Mouse (Mus musculus) midbrain, embryonic 11.5 days (tissue): ENCODE results near the gene Tpgs1. TPM values are rescaled to one million over a fixed set of nuclear protein-coding genes. Genes with fewer than 3 reads are reported as not detected.

ENCODE experiments used
- ATAC-seq: fragments of 200-750 bp; cut with Nextera tagmentation; 2 replicates; pipeline ENCODE4 v1.8.0; 2017; ENCODE audit warnings: moderate TSS enrichment, moderate library complexity; ENCODE audit not compliant: low FRiP score
- DNase-seq: peaks from one replicate; pipeline ENCODE4 v3.0.0; 2015; ENCODE audit warnings: low spot score; ENCODE audit errors: missing footprints
- H3K27ac ChIP-seq: fragments of 300-500 bp; sonication (generic); 2 replicates; pipeline ENCODE4 v1.5.1; 2014; ENCODE audit warnings: low read depth, low read length
- H3K27me3 ChIP-seq: fragments of 300-500 bp; sonication (generic); 2 replicates; pipeline ENCODE4 v1.6.1; 2014; ENCODE audit warnings: mild to moderate bottlenecking, low read length, moderate library complexity, mixed read lengths; ENCODE audit not compliant: control insufficient read depth, insufficient read depth
- H3K36me3 ChIP-seq: fragments of 300-500 bp; sonication (generic); 2 replicates; pipeline ENCODE4 v1.6.1; 2014; ENCODE audit warnings: mild to moderate bottlenecking, low read length, moderate library complexity, mixed read lengths; ENCODE audit not compliant: control insufficient read depth, insufficient read depth
- H3K4me1 ChIP-seq: fragments of 300-500 bp; sonication (generic); 2 replicates; pipeline ENCODE4 v1.6.1; 2014; ENCODE audit warnings: low read length; ENCODE audit not compliant: control insufficient read depth, insufficient read depth
- H3K4me2 ChIP-seq: fragments of 300-500 bp; sonication (generic); 2 replicates; pipeline ENCODE4 v1.6.1; 2014; ENCODE audit warnings: mild to moderate bottlenecking, moderate library complexity
- H3K4me3 ChIP-seq: fragments of 300-500 bp; sonication (generic); 2 replicates; pipeline ENCODE4 v1.5.1; 2014; ENCODE audit warnings: low read depth, low read length
- H3K9ac ChIP-seq: fragments of 300-500 bp; sonication (generic); 2 replicates; pipeline ENCODE4 v1.6.1; 2014; ENCODE audit warnings: low read length
- H3K9me3 ChIP-seq: fragments of 300-500 bp; sonication (generic); 2 replicates; pipeline ENCODE4 v1.6.1; 2016; ENCODE audit warnings: low read length; ENCODE audit not compliant: control insufficient read depth
- WGBS: fragments of 180-500 bp; shearing (Covaris S2); extraction: QIAGEN DNeasy Blood & Tissue Kit; methylation state at CpG from one replicate; pipeline ENCODE4 v1.1.7; 2014; 5-methylcytosine and 5-hydroxymethylcytosine counted together
- polyA plus RNA-seq: library from polyadenylated mRNA; unstranded; fragments of >200 nt; fragmentation: Nextera tagmentation; extraction: Ambion mirVana; gene quantifications from 2 replicates; pipeline ENCODE4 v1.2.1, GENCODE M21; 2014

Tpgs1 gene
- polyA plus RNA-seq, 1 experiment from 2014 or later, result 69.6 TPM

DNA sequence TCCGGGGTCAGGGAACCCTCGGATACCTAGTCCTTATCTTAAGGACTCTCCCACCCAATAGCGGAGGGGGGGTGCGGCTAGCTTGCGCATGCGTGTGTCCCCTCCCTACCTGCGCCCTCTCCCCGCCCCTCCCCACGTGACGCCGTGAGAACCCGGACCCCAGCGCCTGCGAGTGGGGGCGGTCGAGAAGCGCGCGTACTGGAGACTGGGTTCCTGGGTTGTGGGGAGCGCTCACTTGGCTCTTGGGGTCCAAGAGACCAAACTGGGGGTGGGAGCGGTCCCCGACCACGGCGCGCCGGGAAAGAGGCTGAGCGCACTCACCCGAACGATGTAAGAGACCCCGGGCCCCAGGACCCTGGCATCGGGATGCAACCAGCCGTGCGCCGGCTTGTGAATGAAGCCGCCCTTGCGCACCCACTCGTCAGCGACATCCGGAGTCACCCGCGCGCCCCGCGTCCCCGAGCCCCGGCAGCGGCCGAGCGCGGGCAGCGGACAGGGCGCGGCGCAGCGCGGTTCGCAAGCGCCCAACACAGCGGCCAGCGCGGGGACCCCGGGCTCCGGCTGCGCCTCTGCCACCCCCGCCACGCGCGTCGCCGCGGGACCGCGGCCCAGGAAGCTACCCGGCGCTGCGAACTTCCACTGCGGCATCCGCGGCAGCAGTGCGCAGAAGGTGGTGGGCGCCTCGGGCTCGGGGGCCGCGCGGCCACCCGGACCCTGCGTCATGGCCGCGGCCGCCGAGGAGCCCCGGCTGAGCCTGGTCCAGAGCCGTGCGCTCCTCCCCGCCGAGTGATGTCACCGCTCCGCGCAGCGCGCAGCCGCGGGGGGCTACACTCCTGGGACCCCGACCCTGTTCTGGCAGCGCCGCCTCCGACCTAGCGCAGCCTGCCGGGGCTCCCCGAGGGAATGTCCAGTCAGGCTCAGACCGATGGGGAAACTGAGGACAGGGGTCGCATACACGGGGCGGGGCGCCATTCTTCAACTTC, 31.8 kb upstream of the Tpgs1 start, which contains the start of gene Shc2:
Shc2 (minus strand) TSS at position 791 of the 983 bp plus-strand sequence.
- peak within 1 kb of the TSS; percentile 89 for H3K9ac ChIP-seq
- peak; percentile 91 for ATAC-seq

DNA sequence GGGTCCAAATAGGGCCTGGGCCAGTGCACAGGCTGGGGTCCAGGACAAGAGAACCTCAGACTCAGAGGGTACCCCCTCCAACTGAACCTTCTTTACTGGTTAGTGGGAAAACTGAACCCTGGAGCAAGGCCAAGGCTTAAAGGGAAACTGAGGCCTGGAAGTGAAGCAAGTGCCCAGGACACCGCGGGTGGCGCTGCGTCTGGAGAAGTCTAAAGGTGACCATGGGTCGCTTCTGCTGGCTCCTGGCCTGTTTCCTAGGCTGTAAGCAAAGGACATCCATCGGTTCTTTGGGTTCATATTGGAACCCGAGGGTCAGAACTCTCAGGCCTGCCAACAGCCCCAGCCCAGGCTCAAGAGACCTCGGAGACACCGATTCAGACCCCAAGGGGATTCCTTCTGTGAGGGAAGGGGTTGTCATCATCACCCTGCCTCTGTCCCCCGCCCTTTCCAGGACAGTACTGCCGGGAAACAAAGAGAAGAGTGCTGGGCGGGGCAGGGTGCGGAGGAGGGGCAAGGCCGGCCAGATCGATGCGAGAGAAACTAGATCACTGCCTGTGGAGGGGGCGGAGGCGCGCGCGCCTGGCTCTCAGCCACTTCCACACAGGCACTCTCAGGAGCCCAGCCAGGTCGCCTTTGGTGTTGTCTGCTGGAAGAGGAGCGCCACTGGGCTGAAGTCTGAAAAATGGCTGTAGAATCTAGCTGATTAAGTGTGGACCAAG, 30.5 kb upstream of the Tpgs1 start:
- Histone ChIP-seq H3K4me3 (peak overlapping the region; percentile 8; the same call in 1 of the 2 replicates), H3K4me1 (peaks cover 8% of the 10 kb centered on the region; the same call in 1 of the 2 replicates)

More for the DNA sequence above, 31.8 kb upstream of the Tpgs1 start, which contains the start of gene Shc2:
- peak; percentile 96 for DNase-seq
- Histone ChIP-seq H3K4me1 (peaks cover 8% of the 10 kb centered on the region; the same call in 1 of the 2 replicates), H3K4me2 (peak within 1 kb of the TSS; percentile 86), H3K36me3 (no peaks in the 10 kb centered on the region), H3K27me3 (peaks cover 15% of the 10 kb centered on the region), H3K27ac (peak within 1 kb of the TSS; percentile 76), H3K9me3 (no peaks in the 10 kb centered on the region), H3K4me3 (peak within 1 kb of the TSS; percentile 74)
- WGBS, result under 1% methylated on average over 89 of the region's 116 CpGs

DNA sequence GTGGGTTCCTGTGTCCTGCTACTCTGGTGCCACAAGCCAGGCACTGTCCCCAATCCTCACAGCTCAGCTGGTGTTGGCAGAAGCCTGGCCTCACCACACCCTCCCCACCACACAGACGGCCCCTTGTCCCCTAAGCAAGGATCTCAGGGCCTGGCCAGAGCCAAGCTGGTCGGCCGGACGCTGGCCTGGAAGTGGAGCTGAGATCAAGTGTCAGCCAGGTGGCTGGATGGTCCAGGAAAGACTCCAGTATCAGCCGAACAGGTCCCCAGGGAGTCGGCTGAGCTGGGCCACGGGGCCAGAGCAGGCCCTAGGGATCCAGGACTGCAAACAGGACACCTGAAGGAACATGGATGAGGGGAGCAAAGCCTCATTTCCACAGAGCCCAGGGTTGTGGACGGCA, 23.5 kb upstream of the Tpgs1 start, which contains the start of gene Odf3l2:
Odf3l2 (minus strand) TSS at position 28 of the 400 bp plus-strand sequence.
- Histone ChIP-seq H3K36me3 (no peaks in the 10 kb centered on the region), H3K4me1 (no peaks in the 10 kb centered on the region), H3K4me2 (no peak within 1 kb of the TSS), H3K9me3 (no peaks in the 10 kb centered on the region), H3K27ac (no peak within 1 kb of the TSS), H3K9ac (no peak within 1 kb of the TSS), H3K4me3 (no peak within 1 kb of the TSS), H3K27me3 (no peaks in the 10 kb centered on the region)
- ATAC-seq (0 out of 2 replicates have a peak, but pooled peaks have one; percentile 28), DNase-seq (no peak)
- WGBS, result 71% methylated on average over 8 of the region's 8 CpGs

More for the DNA sequence above, 30.5 kb upstream of the Tpgs1 start:
- DNase-seq, result peak; percentile 93
- Histone ChIP-seq H3K4me2 (peak overlapping the region; percentile 86), H3K9me3 (no peaks in the 10 kb centered on the region), H3K27me3 (peaks cover 15% of the 10 kb centered on the region), H3K9ac (peak overlapping the region; percentile 89; the same call in 1 of the 2 replicates), H3K36me3 (no peaks in the 10 kb centered on the region), H3K27ac (peak overlapping the region; percentile 30)
- ATAC-seq, result peak; percentile 49
- WGBS, result 4% methylated on average over 23 of the region's 23 CpGs

DNA sequence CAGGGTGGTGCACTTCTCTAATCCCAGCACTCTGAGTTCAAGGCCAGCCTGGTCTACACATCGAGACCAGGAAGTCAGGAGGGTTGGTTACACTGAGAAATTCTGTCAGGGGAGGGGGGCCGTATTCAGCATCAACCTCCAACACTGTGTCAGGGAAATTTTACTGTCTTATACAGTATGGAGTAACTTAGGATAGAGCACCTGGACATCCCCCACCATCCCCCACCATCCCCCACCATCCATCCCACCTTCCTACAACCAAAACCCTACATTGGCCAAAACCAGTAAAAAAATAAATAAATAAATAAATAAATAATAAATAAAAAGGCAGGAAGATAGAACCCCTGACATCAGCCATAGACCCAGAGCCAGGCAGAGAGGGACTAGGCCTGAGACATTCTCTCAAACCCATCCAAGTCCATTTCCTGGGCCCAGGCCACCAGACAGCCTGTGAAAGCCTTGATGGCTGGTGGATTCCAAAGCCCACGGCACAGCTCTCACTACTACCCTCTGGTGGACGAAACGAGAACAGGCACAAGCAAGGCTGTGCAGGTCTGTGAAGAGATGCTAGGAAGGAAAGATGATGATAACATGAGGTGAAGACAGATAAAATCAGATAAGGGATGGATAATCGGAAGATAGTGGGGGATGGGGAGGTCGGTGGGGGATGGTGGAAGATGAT, 20.0 kb upstream of the Tpgs1 start:
- Histone ChIP-seq H3K27me3 (no peaks in the 10 kb centered on the region; the same call in 1 of the 2 replicates), H3K4me2 (no peak overlapping the region), H3K9ac (no peak overlapping the region), H3K4me1 (peaks cover 2% of the 10 kb centered on the region; the same call in 1 of the 2 replicates), H3K4me3 (no peak overlapping the region), H3K36me3 (no peaks in the 10 kb centered on the region), H3K9me3 (no peaks in the 10 kb centered on the region), H3K27ac (no peak overlapping the region)
- 31% methylated on average over 7 of the region's 7 CpGs for WGBS
- ATAC-seq (peak; percentile 73), DNase-seq (peak; percentile 97)

- DNase-seq, result no peak
Measured at GRCm38 (mm10) chr10:79652789-79653188, 16.4 kb upstream of the Tpgs1 start.

DNA sequence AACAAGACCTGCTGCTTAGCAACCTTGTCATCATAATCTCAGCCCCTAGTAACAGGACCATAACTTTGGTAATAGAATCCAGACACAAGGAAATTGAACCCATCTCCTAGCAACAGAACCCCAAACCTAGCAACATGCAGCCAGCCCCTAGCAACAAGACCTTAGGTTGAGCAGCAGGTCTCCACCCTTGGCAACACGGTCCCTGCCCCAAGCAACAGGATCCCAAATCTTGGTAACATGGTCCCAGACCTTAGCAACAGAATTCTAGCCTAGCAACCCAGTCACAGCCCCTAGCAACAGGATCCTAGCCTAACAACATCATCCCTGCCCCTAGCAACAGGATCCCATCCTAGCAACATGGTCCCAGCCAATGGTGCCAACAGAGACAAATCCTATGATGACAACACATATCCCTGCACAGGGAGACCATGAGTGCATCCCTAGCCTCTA, 14.2 kb upstream of the Tpgs1 start:
- no peak overlapping the region for H3K27ac ChIP-seq
- 9% methylated on average over 1 of the region's 1 CpGs for WGBS

More at GRCm38 (mm10) chr10:79652789-79653188, 16.4 kb upstream of the Tpgs1 start:
- H3K9ac ChIP-seq, result no peak overlapping the region
- peaks cover 8% of the 10 kb centered on the region for H3K4me1 ChIP-seq
- no peak for ATAC-seq
- H3K27ac ChIP-seq, result no peak overlapping the region
- H3K4me3 ChIP-seq, result no peak overlapping the region
- 83% methylated on average over 7 of the region's 7 CpGs for WGBS
- no peaks in the 10 kb centered on the region; the same call in 1 of the 2 replicates for H3K27me3 ChIP-seq
- H3K9me3 ChIP-seq, result no peaks in the 10 kb centered on the region
- H3K4me2 ChIP-seq, result no peak overlapping the region
- H3K36me3 ChIP-seq, result no peaks in the 10 kb centered on the region

DNA sequence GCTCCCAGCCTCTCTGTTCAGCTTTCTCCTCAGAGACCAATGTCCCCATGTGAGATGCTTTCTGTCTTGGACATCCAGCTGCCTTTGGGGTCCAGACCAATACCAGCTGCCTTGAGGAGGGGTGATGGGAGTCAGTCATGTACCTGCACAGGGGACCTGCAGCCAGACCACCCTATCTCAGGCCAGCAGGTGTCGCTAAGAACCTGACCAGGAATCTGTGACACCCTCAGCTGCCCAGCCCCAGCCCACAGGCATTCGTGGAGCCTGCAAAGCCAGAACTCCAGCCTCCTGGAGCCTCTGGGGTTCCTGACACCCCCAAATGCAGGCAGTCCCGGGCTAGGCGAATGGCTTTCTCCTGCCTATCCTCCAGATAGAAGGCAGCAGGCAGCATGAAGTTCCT, 10.3 kb upstream of the Tpgs1 start:
- no peak overlapping the region for H3K4me3 ChIP-seq
- H3K36me3 ChIP-seq, result no peaks in the 10 kb centered on the region
- no peak overlapping the region for H3K4me2 ChIP-seq
- no peak overlapping the region for H3K9ac ChIP-seq
- 20% methylated on average over 4 of the region's 4 CpGs for WGBS
- no peaks in the 10 kb centered on the region for H3K27me3 ChIP-seq
- no peak overlapping the region for H3K27ac ChIP-seq
- ATAC-seq (no peak), DNase-seq (no peak)
- H3K9me3 ChIP-seq, result no peaks in the 10 kb centered on the region
- H3K4me1 ChIP-seq, result peaks cover 8% of the 10 kb centered on the region

More for the DNA sequence above, 14.2 kb upstream of the Tpgs1 start:
- Histone ChIP-seq H3K4me2 (no peak overlapping the region), H3K27me3 (no peaks in the 10 kb centered on the region; the same call in 1 of the 2 replicates), H3K9ac (no peak overlapping the region), H3K4me3 (no peak overlapping the region), H3K9me3 (no peaks in the 10 kb centered on the region), H3K36me3 (no peaks in the 10 kb centered on the region), H3K4me1 (peaks cover 8% of the 10 kb centered on the region)
- DNase-seq (peak; percentile 94), ATAC-seq (peak; percentile 89)

GRCm38 (mm10) chr10:79660298-79660697, 8.9 kb upstream of the Tpgs1 start:
- no peaks in the 10 kb centered on the region for H3K36me3 ChIP-seq
- no peak overlapping the region for H3K4me2 ChIP-seq
- WGBS, result 86% methylated on average over 2 of the region's 2 CpGs
- no peak overlapping the region for H3K9ac ChIP-seq
- no peak overlapping the region for H3K4me3 ChIP-seq
- no peaks in the 10 kb centered on the region for H3K27me3 ChIP-seq
- no peaks in the 10 kb centered on the region for H3K9me3 ChIP-seq
- no peak overlapping the region for H3K27ac ChIP-seq
- no peaks in the 10 kb centered on the region for H3K4me1 ChIP-seq
- DNase-seq (peak; percentile 79), ATAC-seq (no peak)
